Mouse (Mus musculus): ENCODE measurements around the gene Ssbp2.

Gene Ssbp2

GRCm38 (mm10) chr13:91461711-91462351, 1.7 kb downstream of the Ssbp2 start:
- DNase-seq (ENCODE audit: low read depth): no peak

- DNase-seq (ENCODE audit: low read depth): no peak
These were observed 2.3 kb downstream of the Ssbp2 start for GRCm38 (mm10) chr13:91462395-91462794.

GRCm38 (mm10) chr13:91462893-91463481, 2.9 kb downstream of the Ssbp2 start:
- peak; percentile 36 for DNase-seq (ENCODE audit: low read depth)

GRCm38 (mm10) chr13:91465002-91465715, 5.1 kb downstream of the Ssbp2 start:
- no peak for DNase-seq (ENCODE audit: low read depth)

- DNase-seq (ENCODE audit: low read depth): no peak
These were observed 11.5 kb downstream of the Ssbp2 start for GRCm38 (mm10) chr13:91471566-91471965.

GRCm38 (mm10) chr13:91471980-91472379, 11.9 kb downstream of the Ssbp2 start:
- no peak for DNase-seq (ENCODE audit: low read depth)

GRCm38 (mm10) chr13:91473527-91473926, 13.4 kb downstream of the Ssbp2 start:
- DNase-seq (ENCODE audit: low read depth): no peak

- no peak for DNase-seq (ENCODE audit: low read depth)
These were observed 13.9 kb downstream of the Ssbp2 start for GRCm38 (mm10) chr13:91474027-91474426.

GRCm38 (mm10) chr13:91475888-91476287, 15.8 kb downstream of the Ssbp2 start:
- no peak for DNase-seq (ENCODE audit: low read depth)

- no peak for DNase-seq (ENCODE audit: low read depth)
These were observed 16.6 kb downstream of the Ssbp2 start for GRCm38 (mm10) chr13:91476596-91477100.

- peak; percentile 32 for DNase-seq (ENCODE audit: low read depth)
These were observed 17.9 kb downstream of the Ssbp2 start for GRCm38 (mm10) chr13:91478011-91478410.

GRCm38 (mm10) chr13:91484303-91484702, 24.2 kb downstream of the Ssbp2 start:
- no peak for DNase-seq (ENCODE audit: low read depth)

GRCm38 (mm10) chr13:91492133-91492532, 32.0 kb downstream of the Ssbp2 start:
- no peak for DNase-seq (ENCODE audit: low read depth)

- DNase-seq (ENCODE audit: low read depth): no peak
These were observed 37.0 kb downstream of the Ssbp2 start for GRCm38 (mm10) chr13:91497055-91497454.

- DNase-seq (ENCODE audit: low read depth): no peak
These were observed 41.7 kb downstream of the Ssbp2 start for GRCm38 (mm10) chr13:91501735-91502134.

GRCm38 (mm10) chr13:91502642-91503373, 42.7 kb downstream of the Ssbp2 start:
- DNase-seq (ENCODE audit: low read depth): no peak

- DNase-seq (ENCODE audit: low read depth): no peak
These were observed 48.9 kb downstream of the Ssbp2 start for GRCm38 (mm10) chr13:91508991-91509390.

GRCm38 (mm10) chr13:91509467-91509866, 49.4 kb downstream of the Ssbp2 start:
- no peak for DNase-seq (ENCODE audit: low read depth)

GRCm38 (mm10) chr13:91514979-91515378, 54.9 kb downstream of the Ssbp2 start:
- DNase-seq (ENCODE audit: low read depth): no peak

- DNase-seq (ENCODE audit: low read depth): no peak
These were observed 60.1 kb downstream of the Ssbp2 start for GRCm38 (mm10) chr13:91520073-91520750.

GRCm38 (mm10) chr13:91520968-91521367, 60.9 kb downstream of the Ssbp2 start:
- DNase-seq (ENCODE audit: low read depth): no peak

GRCm38 (mm10) chr13:91526058-91526457, 66.0 kb downstream of the Ssbp2 start:
- no peak for DNase-seq (ENCODE audit: low read depth)
